Mouse (Mus musculus) CH12.LX (cell line): ENCODE results near the gene Slc9a8. TPM values are rescaled to one million over a fixed set of nuclear protein-coding genes. Genes with fewer than 3 reads are reported as not detected.

Source experiments
- DNase-seq: peaks from one replicate; pipeline ENCODE4 v3.0.0-alpha.2; 2013; ENCODE audit errors: extremely low read depth
- H3K27ac ChIP-seq: 2 replicates; pipeline ENCODE4 v1.5.1; 2012; ENCODE audit warnings: low read depth, mild to moderate bottlenecking, control low read depth, moderate library complexity; ENCODE audit not compliant: insufficient read depth
- H3K27me3 ChIP-seq: replicated peaks from 2 replicates; pipeline ENCODE3; 2012; ENCODE audit warnings: inconsistent platforms
- H3K36me3 ChIP-seq, 2 experiments: replicated peaks in 1 of 2; 2 replicates each; pipeline versions ENCODE3 to v1.6.1; 2012; ENCODE audit warnings: inconsistent platforms in 1 of 2, low read length in 1 of 2, mild to moderate bottlenecking in 1 of 2, mixed read lengths in 1 of 2, moderate library complexity in 1 of 2; ENCODE audit not compliant: control insufficient read depth in 1 of 2, insufficient read depth in 1 of 2
- H3K4me1 ChIP-seq, 2 experiments: 2 replicates each; pipeline ENCODE4 v1.6.1; 2012; ENCODE audit warnings: inconsistent platforms in 1 of 2, moderate library complexity in 1 of 2; ENCODE audit not compliant: insufficient read depth in 2 of 2, control insufficient read depth in 1 of 2
- H3K4me2 ChIP-seq: 2 replicates; pipeline ENCODE4 v1.6.1; 2012; ENCODE audit warnings: low read depth, mild to moderate bottlenecking, control low read depth; ENCODE audit not compliant: poor library complexity, insufficient read depth, severe bottlenecking
- H3K4me3 ChIP-seq, 3 experiments: fragments of 150-350 bp in 1 of 3; sonication (generic) in 1 of 3; replicated peaks in 1 of 3; 2 replicates each; pipeline versions ENCODE3 to v1.5.1; 2011 to 2012; ENCODE audit warnings: low read depth in 2 of 3, low read length in 2 of 3, mild to moderate bottlenecking in 2 of 3, moderate library complexity in 2 of 3, control low read depth in 1 of 3, improper control_type of control experiment in 1 of 3, inconsistent platforms in 1 of 3, mixed read lengths in 1 of 3; ENCODE audit not compliant: poor library complexity in 1 of 3
- H3K79me2 ChIP-seq: replicated peaks from 2 replicates; pipeline ENCODE4 v1.6.1; 2012; ENCODE audit warnings: mild to moderate bottlenecking, moderate library complexity; ENCODE audit not compliant: control insufficient read depth, poor library complexity, insufficient read depth, severe bottlenecking; ENCODE audit errors: extremely low read depth
- H3K9ac ChIP-seq: 2 replicates; pipeline ENCODE4 v1.6.1; 2012; ENCODE audit warnings: low read depth, mild to moderate bottlenecking, control low read depth, moderate library complexity; ENCODE audit not compliant: insufficient read depth
- H3K9me3 ChIP-seq: replicated peaks from 2 replicates; pipeline ENCODE3; 2012; ENCODE audit warnings: low read length, inconsistent platforms, mixed read lengths
- BHLHE40 ChIP-seq: IDR thresholded peaks from 2 replicates; pipeline ENCODE4 v1.6.1; 2011; ENCODE audit warnings: mild to moderate bottlenecking, low read depth, low read length, improper control_type of control experiment
- EP300 ChIP-seq: IDR thresholded peaks from 2 replicates; pipeline ENCODE4 v1.6.1; 2011; ENCODE audit warnings: low read length, improper control_type of control experiment
- ETS1 ChIP-seq: conservative IDR thresholded peaks from 2 replicates; pipeline ENCODE4 v1.6.1; 2012; ENCODE audit warnings: low read depth, mild to moderate bottlenecking, inconsistent platforms, low read length, improper control_type of control experiment, moderate library complexity
- HCFC1 ChIP-seq: IDR thresholded peaks from 2 replicates; pipeline ENCODE4 v1.6.1; 2012; ENCODE audit warnings: low read depth, mild to moderate bottlenecking, inconsistent platforms, low read length, improper control_type of control experiment
- KAT2A ChIP-seq: IDR thresholded peaks from 2 replicates; pipeline ENCODE4 v1.6.1; 2012; ENCODE audit warnings: low read length, improper control_type of control experiment, inconsistent platforms; ENCODE audit not compliant: insufficient replicate concordance
- MAZ ChIP-seq: IDR thresholded peaks from 2 replicates; pipeline ENCODE4 v1.6.1; 2012; ENCODE audit warnings: low read depth, mild to moderate bottlenecking, inconsistent platforms, low read length, improper control_type of control experiment, moderate library complexity
- MEF2A ChIP-seq: IDR thresholded peaks from 2 replicates; pipeline ENCODE4 v1.6.1; 2014; ENCODE audit warnings: low read depth, mild to moderate bottlenecking, inconsistent platforms, low read length, improper control_type of control experiment, borderline replicate concordance
- MXI1 ChIP-seq: IDR thresholded peaks from 2 replicates; pipeline ENCODE4 v1.6.1; 2011; ENCODE audit warnings: mild to moderate bottlenecking, low read depth, low read length, improper control_type of control experiment
- NELFE ChIP-seq: IDR thresholded peaks from 2 replicates; pipeline ENCODE4 v1.6.1; 2011; ENCODE audit warnings: low read depth, low read length, improper control_type of control experiment
- POLR2A ChIP-seq: IDR thresholded peaks from 2 replicates; pipeline ENCODE4 v1.6.1; 2011; ENCODE audit warnings: low read depth, mild to moderate bottlenecking, improper control_type of control experiment, low read length
- RAD21 ChIP-seq: IDR thresholded peaks from 2 replicates; pipeline ENCODE4 v1.6.1; 2011; ENCODE audit warnings: low read depth, mild to moderate bottlenecking, low read length, improper control_type of control experiment, moderate library complexity
- RCOR1 ChIP-seq: conservative IDR thresholded peaks from 2 replicates; pipeline ENCODE4 v1.6.1; 2012; ENCODE audit warnings: low read depth, mild to moderate bottlenecking, inconsistent platforms, low read length, improper control_type of control experiment
- SIN3A ChIP-seq: IDR thresholded peaks from 2 replicates; pipeline ENCODE4 v1.6.1; 2012; ENCODE audit warnings: low read length, improper control_type of control experiment, inconsistent platforms
- TBP ChIP-seq: conservative IDR thresholded peaks from 2 replicates; pipeline ENCODE4 v1.6.1; 2011; ENCODE audit warnings: low read depth, low read length, improper control_type of control experiment
- TCF12 ChIP-seq: IDR thresholded peaks from 2 replicates; pipeline ENCODE4 v1.6.1; 2014; ENCODE audit warnings: low read depth, mild to moderate bottlenecking, inconsistent platforms, low read length, improper control_type of control experiment
- UBTF ChIP-seq: IDR thresholded peaks from 2 replicates; pipeline ENCODE4 v1.6.1; 2012; ENCODE audit warnings: low read depth, mild to moderate bottlenecking, inconsistent platforms, low read length, improper control_type of control experiment, moderate library complexity
- USF1 ChIP-seq: IDR thresholded peaks from 2 replicates; pipeline ENCODE4 v1.6.1; 2014; ENCODE audit warnings: low read depth, mild to moderate bottlenecking, inconsistent platforms, low read length, improper control_type of control experiment
- USF2 ChIP-seq: conservative IDR thresholded peaks from 2 replicates; pipeline ENCODE4 v1.6.1; 2011; ENCODE audit warnings: low read depth, low read length, improper control_type of control experiment
- ZNF384 ChIP-seq: IDR thresholded peaks from 2 replicates; pipeline ENCODE4 v1.6.1; 2012; ENCODE audit warnings: low read depth, low read length, improper control_type of control experiment, inconsistent platforms
- dilution Hi-C: fragments of 300-500 bp; cut with MboI; formaldehyde crosslinking; loops from 2 replicates; pipeline ENCODE4 v1.14.3; 2020; ENCODE audit warnings: low sequenced_read_pairs; ENCODE audit not compliant: extremely low pct_unique_long_range_greater_than_20kb, extremely low pct_ligation_motif_present
- in situ Hi-C: fragments of 300-500 bp; cut with MboI; formaldehyde crosslinking; loops from 3 replicates; pipeline ENCODE4 v1.14.3; 2019; ENCODE audit warnings: low sequenced_read_pairs, low pct_ligation_motif_present, low pct_unique_long_range_greater_than_20kb, mixed read lengths
- polyA plus RNA-seq: library from polyadenylated mRNA; unstranded; fragments of >175 nt; gene quantifications from 2 replicates; pipeline ENCODE4 v1.2.1, GENCODE M21; 2012; ENCODE audit warnings: low read depth; ENCODE audit not compliant: insufficient read length
- total RNA-seq, 2 experiments: library from RNA; depleted of rRNA; stranded (reverse); fragments of 300-350 nt in 1 of 2; fragments of >200 nt in 1 of 2; gene quantifications; 2 replicates each; pipeline ENCODE4 v1.2.3; 2012 to 2014

Gene Slc9a8
- total and polyA plus RNA-seq, 3 experiments, result 14.5 to 26.0 (median 25.0) TPM

DNA sequence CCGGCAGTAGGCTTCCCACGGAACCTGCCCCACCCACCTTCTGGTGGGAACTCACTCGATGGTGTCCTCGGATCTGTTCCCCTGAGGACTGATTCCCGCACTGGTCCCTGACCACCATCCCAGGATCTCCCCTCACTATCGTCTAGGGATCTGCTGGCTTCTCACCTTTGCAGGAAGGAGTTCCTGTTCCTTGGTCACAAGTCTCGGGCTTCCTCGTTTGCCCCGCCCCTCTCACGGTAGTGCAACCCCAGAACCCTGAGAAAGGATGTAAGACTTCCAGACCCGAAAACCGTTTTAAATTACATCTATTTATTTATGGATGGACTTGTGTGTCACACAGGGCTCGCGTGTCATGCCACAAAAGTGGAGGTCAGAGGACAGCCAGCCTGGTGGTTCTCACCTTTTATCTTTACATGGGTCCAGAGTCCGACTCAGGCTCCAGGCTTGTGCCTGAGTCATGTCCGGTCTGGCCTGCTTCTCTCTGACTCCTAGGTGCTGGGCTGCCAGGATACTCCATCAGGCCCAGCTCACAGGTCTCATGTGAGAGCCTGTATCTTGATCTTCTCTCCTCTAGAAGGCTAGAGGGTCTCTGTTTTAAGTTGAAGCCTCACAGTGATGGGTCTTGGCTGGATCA lies 14.1 kb upstream of the Slc9a8 start:
- dilution Hi-C loops (no loop called here), in situ Hi-C loops (loop anchor here (25.0 kb wide), 1 partner anchor 120 kb away; no protein-coding TSS in a partner anchor)
- Histone ChIP-seq H3K36me3 (no peaks in the 10 kb centered on the region), H3K9ac (no peak overlapping the region), H3K4me3 (no peak overlapping the region), H3K9me3 (no peaks in the 10 kb centered on the region), H3K4me1 (no peaks in the 10 kb centered on the region), H3K27ac (no peak overlapping the region), H3K27me3 (no peaks in the 10 kb centered on the region), H3K4me2 (no peak overlapping the region), H3K79me2 (no peaks in the 10 kb centered on the region)
- TF ChIP-seq RAD21, result no peak
- no peak for TF ChIP-seq BHLHE40
- no peak for TF ChIP-seq TCF12
- no peak for TF ChIP-seq ETS1
- TF ChIP-seq HCFC1, result no peak
- no peak for TF ChIP-seq ZNF384
- TF ChIP-seq UBTF, result no peak
- TF ChIP-seq EP300, result no peak
- TF ChIP-seq MAZ, result no peak
- no peak for TF ChIP-seq USF2
- no peak for TF ChIP-seq SIN3A
- TF ChIP-seq NELFE, result no peak
- TF ChIP-seq USF1, result no peak
- no peak for TF ChIP-seq RCOR1
- TF ChIP-seq KAT2A, result no peak
- TF ChIP-seq POLR2A, result no peak
- no peak for TF ChIP-seq MXI1
- no peak for TF ChIP-seq TBP
- DNase-seq, result no peak

DNA sequence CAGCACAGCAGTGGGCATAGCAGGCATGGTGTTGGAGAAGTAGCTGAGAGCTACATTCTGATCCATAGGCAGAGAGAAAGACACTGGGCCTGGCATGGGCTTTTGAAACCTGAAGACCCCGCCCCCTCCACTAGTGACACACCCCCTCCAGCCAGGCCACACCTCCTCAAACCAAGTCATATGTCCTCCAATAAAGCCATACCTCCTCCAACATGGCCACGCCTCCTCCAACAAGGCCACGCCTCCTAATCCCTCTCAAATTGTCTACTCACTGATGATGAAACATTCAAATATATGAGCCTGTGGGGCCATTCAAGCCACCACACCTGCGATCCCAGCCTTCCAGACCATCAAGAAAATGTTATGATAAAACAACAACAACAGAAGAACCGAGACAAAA lies 7.1 kb upstream of the Slc9a8 start:
- Histone ChIP-seq H3K9me3 (peaks cover 8% of the 10 kb centered on the region), H3K4me3 (no peak overlapping the region), H3K27ac (no peak overlapping the region), H3K36me3 (no peaks in the 10 kb centered on the region)
- in situ Hi-C loops, result loop anchor here (25.0 kb wide), 1 partner anchor 127 kb away; no protein-coding TSS in a partner anchor
- dilution Hi-C loops, result no loop called here
- no peak for TF ChIP-seq TBP
- TF ChIP-seq MEF2A, result no peak
- TF ChIP-seq, all 38 proteins: peak for 0
- H3K27me3 ChIP-seq, result no peaks in the 10 kb centered on the region
- H3K79me2 ChIP-seq, result no peaks in the 10 kb centered on the region
- DNase-seq, result no peak
- no peak overlapping the region for H3K4me2 ChIP-seq
- no peak overlapping the region for H3K9ac ChIP-seq
- H3K4me1 ChIP-seq, result peaks cover 0 to 16% of the 10 kb centered on the region in 2 experiments; a peak in 3 of 4 replicates
